Mouse (Mus musculus) liver (tissue): ENCODE results near the gene Cadm3.
"Not testable (repeated sequence)": the region's sequence is repeated elsewhere in the genome, so short reads cannot be mapped to it uniquely, and the experiment has no call there.

Source experiments
- DNase-seq: peaks from one replicate; pipeline ENCODE4 v3.0.0-alpha.2; 2020; ENCODE audit warnings: mixed read lengths

The Cadm3 gene

DNA sequence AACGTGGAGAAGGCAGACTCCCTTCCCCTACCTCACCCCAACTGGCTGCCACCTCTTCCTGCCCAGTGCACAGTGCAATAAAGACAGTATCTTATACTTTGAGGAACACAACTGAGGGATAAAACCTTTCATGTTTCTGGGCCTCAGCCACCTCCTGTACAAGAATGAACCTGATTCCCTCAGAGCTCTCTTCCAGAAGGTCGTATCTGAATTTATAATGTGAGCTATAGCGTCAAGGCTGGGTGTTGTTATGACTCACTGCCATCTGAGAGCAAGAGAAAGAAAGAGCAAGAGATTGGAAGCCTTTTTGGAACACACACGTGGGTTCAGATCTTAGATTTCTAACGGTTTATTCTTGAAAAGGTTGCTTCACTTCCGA lies 45.3 kb downstream of the Cadm3 start:
- DNase-seq, result no peak

DNA sequence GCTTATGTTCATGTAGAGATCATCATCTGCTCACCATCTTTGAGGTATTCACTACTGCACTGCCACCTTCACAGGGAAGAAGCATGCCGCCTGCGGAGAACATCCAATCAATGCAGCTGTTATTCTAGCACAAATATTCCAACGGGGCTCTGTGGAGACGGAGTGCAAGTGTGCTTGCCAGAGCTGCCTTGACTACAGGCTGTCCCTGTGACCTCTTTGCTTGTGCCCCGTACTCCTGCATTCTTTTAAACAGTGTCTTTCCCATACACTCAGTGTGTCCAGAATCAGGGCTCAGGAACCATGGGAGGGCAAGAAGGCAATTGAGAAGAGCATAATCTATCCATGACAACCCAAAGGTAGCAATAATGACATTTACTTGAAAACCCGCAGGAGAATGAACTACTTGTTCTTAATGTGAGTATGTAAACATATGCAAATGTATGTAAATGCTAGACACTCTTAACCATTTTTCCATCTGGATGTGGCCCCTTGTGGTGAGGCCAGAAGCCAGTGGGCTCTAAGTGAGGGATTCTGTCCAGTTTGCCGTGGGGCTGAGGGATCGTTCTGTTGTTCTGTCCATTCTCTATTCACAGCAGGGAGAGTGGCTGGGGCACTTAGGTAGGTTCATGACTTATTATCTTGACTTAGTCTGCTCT lies 45.8 kb downstream of the Cadm3 start:
- DNase-seq, result no peak

GRCm38 (mm10) chr1:173317925-173318477 lies 49.5 kb downstream of the Cadm3 start:
- no peak for DNase-seq

DNA sequence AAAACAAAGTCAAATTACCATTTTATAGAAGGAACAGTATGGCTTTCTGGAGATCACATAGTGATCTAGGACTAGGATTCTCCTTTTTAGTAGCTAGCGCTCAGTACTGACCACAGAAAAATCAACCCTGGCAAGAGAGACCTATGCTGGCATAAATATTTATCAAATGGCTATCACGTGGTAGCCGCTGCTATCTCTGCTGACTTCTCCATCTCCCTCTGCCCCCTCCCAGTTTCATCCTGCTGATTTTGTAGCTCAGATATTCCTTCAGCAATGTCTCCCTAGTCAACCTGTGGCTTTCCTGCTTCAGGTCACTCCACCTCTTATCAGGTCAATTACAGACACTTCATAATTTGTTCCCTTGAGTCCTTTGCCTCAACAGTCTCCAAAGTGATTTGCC lies 51.8 kb downstream of the Cadm3 start:
- no peak for DNase-seq

DNA sequence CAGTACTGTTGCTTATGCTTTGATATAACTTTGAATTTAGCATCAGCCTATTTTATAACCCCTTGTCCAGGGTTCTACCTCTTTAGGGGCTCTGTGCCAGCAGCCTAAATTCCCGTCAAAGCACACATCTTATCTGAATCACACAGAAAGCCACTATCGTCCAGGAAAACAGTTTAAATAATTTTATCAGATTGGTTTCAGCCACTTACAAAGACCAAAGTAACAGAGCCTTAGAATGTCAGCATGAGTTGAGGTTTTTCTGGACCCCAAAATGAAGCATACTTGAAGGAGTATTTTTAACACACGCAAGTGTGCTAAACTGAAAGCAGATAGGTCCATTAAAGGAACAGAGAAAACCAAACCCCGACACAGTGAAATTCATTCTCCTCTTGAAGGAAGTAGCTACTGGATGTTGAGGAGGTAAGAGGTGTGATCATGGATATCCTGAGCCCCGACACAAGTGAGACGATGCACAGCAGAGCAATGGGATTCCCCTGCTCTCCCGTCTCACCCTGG lies 53.9 kb downstream of the Cadm3 start:
- not testable (repeated sequence) for DNase-seq

DNA sequence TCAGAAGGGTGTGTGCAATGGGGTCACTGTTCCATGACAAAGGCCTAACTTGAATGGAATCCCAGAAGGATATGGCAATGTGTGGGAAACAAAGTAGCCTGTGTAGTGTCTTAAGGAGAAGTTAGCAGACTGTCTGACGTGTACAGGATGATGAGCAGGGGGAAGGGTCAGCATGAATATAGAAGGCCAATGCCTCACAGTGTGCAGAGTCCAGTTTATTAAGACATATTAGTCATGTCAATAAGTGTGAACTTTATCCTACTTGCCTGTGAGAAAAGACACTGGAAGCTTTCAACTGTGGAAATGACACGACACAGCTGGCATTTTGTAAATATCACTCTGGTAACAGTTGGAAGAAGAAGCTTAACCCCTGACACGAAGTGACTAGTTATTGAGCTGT lies 64.7 kb downstream of the Cadm3 start:
- not testable (repeated sequence) for DNase-seq
